Mouse (Mus musculus): ENCODE data around the gene Srpk2. TPM values are rescaled to one million over a fixed set of nuclear protein-coding genes. Genes with fewer than 3 reads are reported as not detected.

The Srpk2 gene
- total and polyA plus RNA-seq, 2 experiments: 2.9 to 14.5 TPM

DNA sequence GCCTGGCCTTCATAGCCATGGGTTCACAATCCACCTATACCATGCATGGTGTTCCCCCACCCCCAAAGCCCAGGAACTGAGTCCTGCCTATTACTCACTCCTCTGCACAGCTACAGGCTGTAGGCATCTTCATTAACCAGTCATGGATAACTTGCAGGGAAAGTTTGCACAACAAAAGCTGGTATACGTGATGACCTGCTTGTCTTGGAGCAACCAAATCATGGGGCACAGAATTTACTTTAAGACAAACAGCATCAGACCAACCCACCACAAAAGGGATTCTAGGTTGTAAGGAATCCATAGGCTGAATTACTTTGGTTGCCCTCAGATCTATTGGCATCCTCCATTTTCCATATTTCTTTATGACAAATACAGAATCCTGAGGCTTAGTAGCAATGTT is 13.0 kb upstream of the Srpk2 start:
- Histone ChIP-seq H3K36me3 (ENCODE audit: control insufficient read depth, insufficient read depth, low read length) (no peaks in the 10 kb centered on the region), H3K9ac (ENCODE audit: low read depth, low read length) (no peak overlapping the region), H3K4me3 (ENCODE audit: insufficient read depth, low read depth, low read length) (no peak overlapping the region), H3K27ac (replicated peaks; ENCODE audit: insufficient read depth, low read depth, low read length) (no peak overlapping the region), H3K4me1 (ENCODE audit: control insufficient read depth, insufficient read depth, low read length) (no peaks in the 10 kb centered on the region), H3K79me2 (ENCODE audit: control insufficient read depth, insufficient read depth, low read length) (no peaks in the 10 kb centered on the region), H3K27me3 (ENCODE audit: control insufficient read depth, insufficient read depth, low read length) (no peaks in the 10 kb centered on the region; the same call in 1 of the 2 replicates)
- WGBS: 96% methylated on average over 1 of the region's 1 CpGs
- no peak for DNase-seq (ENCODE audit: extremely low read depth, low read depth, low spot score)
- TF ChIP-seq POLR2A (IDR thresholded peaks at IDR 0.05; ENCODE audit: extremely low read depth, insufficient read depth, low read length) (no peak), CTCF (IDR thresholded peaks at IDR 0.05; ENCODE audit: low read depth, low read length) (no peak)

DNA sequence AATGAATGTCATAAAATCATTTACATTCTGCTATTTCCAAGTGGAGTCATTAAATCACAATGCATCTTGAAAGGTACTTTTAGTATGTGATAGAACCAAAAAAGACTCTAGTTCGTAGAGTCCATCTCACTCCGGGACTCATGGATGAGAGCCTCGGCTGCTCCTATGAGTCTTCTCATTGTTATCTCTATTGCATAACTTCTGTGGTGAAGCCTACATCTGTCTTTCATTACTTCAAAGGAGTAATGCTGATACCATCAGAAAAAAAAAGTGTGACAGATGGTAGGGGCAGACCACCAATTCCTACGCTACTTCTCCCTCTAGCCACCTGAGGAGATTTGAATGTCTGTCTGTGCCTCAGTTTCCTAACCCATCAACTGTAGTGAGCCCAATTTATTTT is 986 bp downstream of the Srpk2 start:
- no peak overlapping the region for H3K27ac ChIP-seq (replicated peaks; ENCODE audit: insufficient read depth, low read depth, low read length)
- H3K9ac ChIP-seq (ENCODE audit: low read depth, low read length): no peak overlapping the region
- WGBS: 85% methylated on average over 4 of the region's 4 CpGs
- H3K4me3 ChIP-seq (ENCODE audit: insufficient read depth, low read depth, low read length): no peak overlapping the region
- DNase-seq (ENCODE audit: extremely low read depth, low read depth, low spot score): no peak
- H3K36me3 ChIP-seq (ENCODE audit: control insufficient read depth, insufficient read depth, low read length): no peaks in the 10 kb centered on the region
- no peaks in the 10 kb centered on the region for H3K4me1 ChIP-seq (ENCODE audit: control insufficient read depth, insufficient read depth, low read length)
- no peak for TF ChIP-seq POLR2A (IDR thresholded peaks at IDR 0.05; ENCODE audit: extremely low read depth, insufficient read depth, low read length)
- H3K27me3 ChIP-seq (ENCODE audit: control insufficient read depth, insufficient read depth, low read length): no peaks in the 10 kb centered on the region
- H3K79me2 ChIP-seq (ENCODE audit: control insufficient read depth, insufficient read depth, low read length): no peaks in the 10 kb centered on the region

DNA sequence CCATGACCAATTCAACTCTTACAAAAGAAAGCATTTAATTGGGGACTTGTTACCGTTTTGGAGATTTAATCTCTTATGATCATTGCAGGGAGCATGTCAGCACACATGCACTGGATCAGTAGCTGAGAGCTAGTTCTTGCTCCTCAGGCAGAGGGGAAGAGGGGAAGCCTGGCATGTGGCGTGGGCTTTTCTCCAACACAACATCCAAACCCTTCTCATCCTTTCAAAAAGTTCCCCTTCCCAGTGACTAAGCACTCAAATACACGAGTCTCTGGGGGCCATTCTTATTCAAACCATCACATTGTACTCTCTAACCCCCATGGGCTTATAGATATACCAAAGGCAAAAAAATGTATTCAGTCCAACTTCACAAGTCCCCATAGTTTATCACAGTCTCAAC is 5.4 kb downstream of the Srpk2 start:
- Histone ChIP-seq H3K36me3 (ENCODE audit: control insufficient read depth, insufficient read depth, low read length) (no peaks in the 10 kb centered on the region), H3K79me2 (ENCODE audit: control insufficient read depth, insufficient read depth, low read length) (no peaks in the 10 kb centered on the region), H3K4me1 (ENCODE audit: control insufficient read depth, insufficient read depth, low read length) (no peaks in the 10 kb centered on the region; the same call in 1 of the 2 replicates), H3K4me3 (ENCODE audit: insufficient read depth, low read depth, low read length) (no peak overlapping the region), H3K27ac (replicated peaks; ENCODE audit: insufficient read depth, low read depth, low read length) (no peak overlapping the region), H3K27me3 (ENCODE audit: control insufficient read depth, insufficient read depth, low read length) (0 out of 2 replicates have a peak, but pooled peaks cover 2% of the 10 kb centered on the region), H3K9ac (ENCODE audit: low read depth, low read length) (no peak overlapping the region)
- DNase-seq (ENCODE audit: extremely low read depth, low read depth, low spot score): no peak
- 76% methylated on average over 3 of the region's 3 CpGs for WGBS
- TF ChIP-seq POLR2A (IDR thresholded peaks at IDR 0.05; ENCODE audit: extremely low read depth, insufficient read depth, low read length): no peak
- no peak for TF ChIP-seq CTCF (IDR thresholded peaks at IDR 0.05; ENCODE audit: low read depth, low read length)

DNA sequence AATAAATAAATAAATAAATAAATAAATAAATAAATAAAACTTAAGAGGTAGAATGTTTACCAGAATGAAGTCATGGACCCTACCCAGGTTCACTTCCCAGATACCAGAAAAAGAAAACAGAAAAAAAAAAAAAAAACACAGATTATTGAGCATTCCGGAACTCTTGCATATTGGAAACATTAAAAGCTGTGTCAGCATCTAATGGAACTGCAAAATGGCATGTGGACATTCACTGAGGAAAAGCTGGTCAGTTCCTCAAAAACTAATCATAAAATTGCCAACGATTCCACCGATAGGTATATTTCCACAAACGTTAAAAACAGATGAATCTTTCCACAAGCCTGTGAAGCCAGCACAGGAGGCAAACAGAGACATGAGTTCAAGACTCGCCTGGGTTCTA is 6.5 kb downstream of the Srpk2 start:
- H3K4me3 ChIP-seq (ENCODE audit: insufficient read depth, low read depth, low read length): no peak overlapping the region
- 0 out of 2 replicates have a peak, but pooled peaks cover 2% of the 10 kb centered on the region for H3K27me3 ChIP-seq (ENCODE audit: control insufficient read depth, insufficient read depth, low read length)
- WGBS: 95% methylated on average over 5 of the region's 5 CpGs
- H3K79me2 ChIP-seq (ENCODE audit: control insufficient read depth, insufficient read depth, low read length): no peaks in the 10 kb centered on the region
- no peaks in the 10 kb centered on the region for H3K36me3 ChIP-seq (ENCODE audit: control insufficient read depth, insufficient read depth, low read length)
- H3K9ac ChIP-seq (ENCODE audit: low read depth, low read length): no peak overlapping the region
- TF ChIP-seq POLR2A (IDR thresholded peaks at IDR 0.05; ENCODE audit: extremely low read depth, insufficient read depth, low read length): no peak
- no peak overlapping the region for H3K27ac ChIP-seq (replicated peaks; ENCODE audit: insufficient read depth, low read depth, low read length)
- no peak for DNase-seq (ENCODE audit: extremely low read depth, low read depth, low spot score)
- no peaks in the 10 kb centered on the region; the same call in 1 of the 2 replicates for H3K4me1 ChIP-seq (ENCODE audit: control insufficient read depth, insufficient read depth, low read length)

DNA sequence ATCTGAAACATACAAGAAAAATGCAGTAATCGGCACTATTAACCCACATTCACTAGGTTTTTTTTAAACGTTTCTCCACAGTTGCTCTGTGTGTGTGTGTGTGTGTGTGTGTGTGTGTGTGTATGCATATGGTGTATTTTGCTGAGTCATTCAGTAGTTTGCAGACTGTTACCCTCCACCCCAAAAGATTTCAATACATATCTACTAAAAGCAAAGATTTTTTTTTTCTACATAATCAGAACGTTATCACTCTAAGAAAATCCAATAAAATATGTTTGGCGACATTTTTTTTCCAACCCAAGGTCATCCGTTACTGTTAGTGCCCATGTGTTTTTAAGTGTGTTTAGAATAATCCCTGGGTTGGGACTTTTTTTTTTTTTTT is 7.4 kb downstream of the Srpk2 start:
- WGBS: 86% methylated on average over 5 of the region's 5 CpGs
- Histone ChIP-seq H3K9ac (ENCODE audit: low read depth, low read length) (no peak overlapping the region), H3K36me3 (ENCODE audit: control insufficient read depth, insufficient read depth, low read length) (no peaks in the 10 kb centered on the region), H3K27ac (replicated peaks; ENCODE audit: insufficient read depth, low read depth, low read length) (no peak overlapping the region), H3K79me2 (ENCODE audit: control insufficient read depth, insufficient read depth, low read length) (no peaks in the 10 kb centered on the region), H3K4me1 (ENCODE audit: control insufficient read depth, insufficient read depth, low read length) (no peaks in the 10 kb centered on the region; the same call in 1 of the 2 replicates), H3K4me3 (ENCODE audit: insufficient read depth, low read depth, low read length) (no peak overlapping the region), H3K27me3 (ENCODE audit: control insufficient read depth, insufficient read depth, low read length) (0 out of 2 replicates have a peak, but pooled peaks cover 2% of the 10 kb centered on the region)
- TF ChIP-seq CTCF (IDR thresholded peaks at IDR 0.05; ENCODE audit: low read depth, low read length): no peak
- no peak for TF ChIP-seq POLR2A (IDR thresholded peaks at IDR 0.05; ENCODE audit: extremely low read depth, insufficient read depth, low read length)
- no peak for DNase-seq (ENCODE audit: extremely low read depth, low read depth, low spot score)

DNA sequence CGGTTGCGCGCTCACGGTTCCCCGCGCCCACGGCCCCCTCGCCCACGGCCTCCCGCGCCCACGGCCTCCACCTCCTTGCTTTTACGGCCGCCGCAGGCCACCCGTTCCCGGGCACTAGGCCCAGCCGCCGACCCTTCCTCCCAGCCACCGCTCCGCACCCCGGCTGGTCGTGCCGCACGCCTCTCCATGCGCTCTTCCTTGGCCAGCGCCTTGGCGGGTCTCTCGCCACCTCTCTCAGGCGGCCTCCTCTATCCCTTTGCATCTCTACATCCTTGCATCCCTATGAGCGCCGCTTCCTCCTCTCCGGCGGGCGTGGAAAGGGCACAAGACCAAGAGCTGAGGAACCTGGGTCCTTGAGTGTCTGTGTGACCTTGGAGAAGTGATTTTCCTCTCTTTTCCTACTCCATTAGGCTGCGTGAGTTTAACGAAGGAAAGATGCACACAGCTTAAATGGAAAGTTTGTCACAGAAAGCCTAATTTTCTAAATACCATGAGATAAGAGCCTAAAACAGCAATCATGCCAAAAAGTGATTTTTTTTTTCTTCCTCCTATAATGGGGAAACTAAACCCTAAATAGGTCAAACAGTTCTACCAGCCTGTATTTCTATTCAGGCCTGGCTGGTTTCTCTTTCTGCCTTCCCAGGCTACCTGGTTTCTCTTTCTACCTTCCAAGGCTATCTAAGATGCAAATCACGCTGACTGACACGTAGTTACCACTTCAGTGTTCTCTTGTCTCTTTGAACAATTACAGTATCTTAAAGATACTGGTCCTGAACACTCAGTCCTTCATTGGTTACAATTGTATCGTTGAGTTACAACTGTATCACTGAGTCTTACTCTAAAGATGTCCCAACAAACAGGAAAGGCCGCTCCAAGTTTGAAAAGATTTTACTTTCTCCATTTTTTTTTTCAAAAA is 8.0 kb downstream of the Srpk2 start:
- 19% methylated on average over 39 of the region's 41 CpGs for WGBS
- Histone ChIP-seq H3K4me1 (ENCODE audit: control insufficient read depth, insufficient read depth, low read length) (no peaks in the 10 kb centered on the region; the same call in 1 of the 2 replicates), H3K79me2 (ENCODE audit: control insufficient read depth, insufficient read depth, low read length) (no peaks in the 10 kb centered on the region), H3K36me3 (ENCODE audit: control insufficient read depth, insufficient read depth, low read length) (no peaks in the 10 kb centered on the region), H3K27me3 (ENCODE audit: control insufficient read depth, insufficient read depth, low read length) (0 out of 2 replicates have a peak, but pooled peaks cover 2% of the 10 kb centered on the region), H3K4me3 (ENCODE audit: insufficient read depth, low read depth, low read length) (peak overlapping the region; percentile 76), H3K27ac (replicated peaks; ENCODE audit: insufficient read depth, low read depth, low read length) (no peak overlapping the region), H3K9ac (ENCODE audit: low read depth, low read length) (peak overlapping the region; percentile 70)
- TF ChIP-seq CTCF (IDR thresholded peaks at IDR 0.05; ENCODE audit: low read depth, low read length): no peak
- no peak for TF ChIP-seq POLR2A (IDR thresholded peaks at IDR 0.05; ENCODE audit: extremely low read depth, insufficient read depth, low read length)
- DNase-seq (ENCODE audit: extremely low read depth, low read depth, low spot score): no peak

Measured in liver, adult 2 months (tissue).